Mouse (Mus musculus) forebrain, embryonic 14.5 days (tissue): Measurements from ENCODE around the gene Sh3pxd2b. TPM values are rescaled to one million over a fixed set of nuclear protein-coding genes. Genes with fewer than 3 reads are reported as not detected.

Experiments
- ATAC-seq: fragments of 200-750 bp; cut with Nextera tagmentation; 2 replicates; pipeline ENCODE4 v1.8.0; 2017; ENCODE audit warnings: mild to moderate bottlenecking, moderate library complexity
- DNase-seq: peaks from one replicate; pipeline ENCODE4 v3.0.0-alpha.2; 2015; ENCODE audit warnings: low spot score
- H3K27ac ChIP-seq: fragments of 300-500 bp; sonication (generic); 2 replicates; pipeline ENCODE4 v1.5.1; 2014; ENCODE audit warnings: low read depth, mild to moderate bottlenecking, control low read depth, low read length, moderate library complexity
- H3K27me3 ChIP-seq: fragments of 300-500 bp; sonication (generic); replicated peaks from 2 replicates; pipeline ENCODE4 v1.6.1; 2014; ENCODE audit warnings: low read length, control low read depth, mixed read lengths; ENCODE audit not compliant: control insufficient read depth, insufficient read depth
- H3K36me3 ChIP-seq: fragments of 300-500 bp; sonication (generic); 2 replicates; pipeline ENCODE4 v1.6.1; 2014; ENCODE audit warnings: low read length, control low read depth; ENCODE audit not compliant: control insufficient read depth, insufficient read depth
- H3K4me1 ChIP-seq: fragments of 300-500 bp; sonication (generic); 2 replicates; pipeline ENCODE4 v1.6.1; 2014; ENCODE audit warnings: antibody characterized with exemption, low read length, control low read depth; ENCODE audit not compliant: control insufficient read depth, insufficient read depth
- H3K4me2 ChIP-seq: fragments of 300-500 bp; sonication (generic); 2 replicates; pipeline ENCODE4 v1.6.1; 2014; ENCODE audit warnings: mild to moderate bottlenecking, control low read depth, low read length
- H3K4me3 ChIP-seq: fragments of 300-500 bp; sonication (generic); 2 replicates; pipeline ENCODE4 v1.5.1; 2014; ENCODE audit warnings: low read depth, low read length, control low read depth
- H3K9ac ChIP-seq: fragments of 300-500 bp; sonication (generic); 2 replicates; pipeline ENCODE4 v1.6.1; 2014; ENCODE audit warnings: mild to moderate bottlenecking, low read length, control low read depth, moderate library complexity
- H3K9me3 ChIP-seq: fragments of 300-500 bp; sonication (generic); replicated peaks from 2 replicates; pipeline ENCODE4 v1.6.1; 2016; ENCODE audit warnings: low read length, control low read depth, mixed read lengths; ENCODE audit not compliant: control insufficient read depth
- WGBS: fragments of 180-500 bp; shearing (Covaris S2); extraction: QIAGEN DNeasy Blood & Tissue Kit; methylation state at CpG from one replicate; pipeline ENCODE4 v1.1.7; 2014; 5-methylcytosine and 5-hydroxymethylcytosine counted together
- polyA plus RNA-seq: library from polyadenylated mRNA; unstranded; fragments of >200 nt; fragmentation: Nextera tagmentation; extraction: Ambion mirVana; gene quantifications from 2 replicates; pipeline ENCODE4 v1.2.1, GENCODE M21; 2014

Gene Sh3pxd2b
- polyA plus RNA-seq, 1 experiment from 2014 or later = 13.4 TPM

GRCm38 (mm10) chr11:32456356-32456755, 108.7 kb downstream of the Sh3pxd2b start:
- H3K4me2 ChIP-seq = peak overlapping the region; percentile 69
- DNase-seq (peak; percentile 38), ATAC-seq (no peak)
- peak overlapping the region; percentile 96 for H3K9ac ChIP-seq
- no peaks in the 10 kb centered on the region for H3K36me3 ChIP-seq
- H3K4me1 ChIP-seq = peaks cover 13% of the 10 kb centered on the region; the same call in 1 of the 2 replicates
- no peak overlapping the region for H3K27ac ChIP-seq
- WGBS = 8% methylated on average over 6 of the region's 6 CpGs
- no peaks in the 10 kb centered on the region for H3K27me3 ChIP-seq
- H3K9me3 ChIP-seq = no peaks in the 10 kb centered on the region
- peak overlapping the region; percentile 94 for H3K4me3 ChIP-seq

- no peaks in the 10 kb centered on the region for H3K9me3 ChIP-seq
- no peak overlapping the region for H3K4me3 ChIP-seq
- no peaks in the 10 kb centered on the region for H3K36me3 ChIP-seq
- no peak for ATAC-seq
- no peak overlapping the region for H3K27ac ChIP-seq
- H3K4me1 ChIP-seq = peaks cover 6% of the 10 kb centered on the region
- H3K27me3 ChIP-seq = no peaks in the 10 kb centered on the region
- DNase-seq = no peak
- H3K9ac ChIP-seq = no peak overlapping the region
- no peak overlapping the region for H3K4me2 ChIP-seq
- WGBS = 86% methylated on average over 2 of the region's 2 CpGs
These were observed 116.7 kb downstream of the Sh3pxd2b start for GRCm38 (mm10) chr11:32464282-32464681.

GRCm38 (mm10) chr11:32471925-32472324, 124.3 kb downstream of the Sh3pxd2b start:
- Histone ChIP-seq H3K27ac (no peak overlapping the region), H3K27me3 (no peaks in the 10 kb centered on the region), H3K4me1 (no peaks in the 10 kb centered on the region), H3K9ac (no peak overlapping the region), H3K36me3 (no peaks in the 10 kb centered on the region), H3K4me3 (no peak overlapping the region), H3K4me2 (no peak overlapping the region), H3K9me3 (no peaks in the 10 kb centered on the region)
- ATAC-seq = no peak
- DNase-seq = no peak
- 76% methylated on average over 2 of the region's 2 CpGs for whole genome bisulfite sequencing

GRCm38 (mm10) chr11:32474725-32475124, 127.1 kb downstream of the Sh3pxd2b start:
- Histone ChIP-seq H3K4me1 (no peaks in the 10 kb centered on the region), H3K36me3 (no peaks in the 10 kb centered on the region)

GRCm38 (mm10) chr11:32475487-32476236, 128.0 kb downstream of the Sh3pxd2b start:
- WGBS = 80% methylated on average over 5 of the region's 5 CpGs
- no peaks in the 10 kb centered on the region for H3K4me1 ChIP-seq
- H3K9ac ChIP-seq = no peak overlapping the region
- H3K4me2 ChIP-seq = no peak overlapping the region
- no peaks in the 10 kb centered on the region for H3K27me3 ChIP-seq
- H3K36me3 ChIP-seq = no peaks in the 10 kb centered on the region
- DNase-seq (no peak), ATAC-seq (no peak)
- H3K27ac ChIP-seq = no peak overlapping the region
- no peak overlapping the region for H3K4me3 ChIP-seq
- H3K9me3 ChIP-seq = no peaks in the 10 kb centered on the region

More at GRCm38 (mm10) chr11:32474725-32475124, 127.1 kb downstream of the Sh3pxd2b start:
- no peaks in the 10 kb centered on the region for H3K9me3 ChIP-seq
- no peak overlapping the region for H3K4me2 ChIP-seq
- no peaks in the 10 kb centered on the region for H3K27me3 ChIP-seq
- H3K4me3 ChIP-seq = no peak overlapping the region
- no peak overlapping the region for H3K9ac ChIP-seq
- DNase-seq (no peak), ATAC-seq (no peak)
- no peak overlapping the region for H3K27ac ChIP-seq
- WGBS = 95% methylated on average over 3 of the region's 3 CpGs

Other genes starting within 250 kb of the Sh3pxd2b start
- gene Il9r, start 147.5 kb upstream of the Sh3pxd2b start, polyA plus RNA-seq = not detected in 2 replicates
- gene Snrnp25, start 142.4 kb upstream of the Sh3pxd2b start, polyA plus RNA-seq = 59.8 and 67.0 TPM in 2 replicates
- 9.9 and 13.7 TPM in 2 replicates for gene Rhbdf1, start 125.5 kb upstream of the Sh3pxd2b start, polyA plus RNA-seq
- 31.2 and 32.6 TPM in 2 replicates for gene Mpg, start 121.3 kb upstream of the Sh3pxd2b start, polyA plus RNA-seq
- 27.9 and 28.1 TPM in 2 replicates for gene Nprl3, start 80.1 kb upstream of the Sh3pxd2b start, polyA plus RNA-seq
- 33.0 and 82.9 TPM in 2 replicates for gene Hba-x, start 71.4 kb upstream of the Sh3pxd2b start, polyA plus RNA-seq
- gene Hba-a1, start 64.3 kb upstream of the Sh3pxd2b start, polyA plus RNA-seq = 2,348 and 2,639 TPM in 2 replicates
- 1.1 and 1.6 TPM in 2 replicates for gene Hbq1b, start 60.9 kb upstream of the Sh3pxd2b start, polyA plus RNA-seq
- 5,936 and 7,230 TPM in 2 replicates for gene Hba-a2, start 51.3 kb upstream of the Sh3pxd2b start, polyA plus RNA-seq
- gene Hbq1a, start 47.8 kb upstream of the Sh3pxd2b start, polyA plus RNA-seq = 0.63 and 0.75 TPM in 2 replicates
- 71.7 and 76.2 TPM in 2 replicates for gene Ubtd2, start 107.5 kb downstream of the Sh3pxd2b start, polyA plus RNA-seq
- 0.31 TPM in 1 of 2 replicates, not detected in the other for gene Efcab9, start 184.3 kb downstream of the Sh3pxd2b start, polyA plus RNA-seq
- gene Stk10, start 185.5 kb downstream of the Sh3pxd2b start, polyA plus RNA-seq = 0.80 and 1.1 TPM in 2 replicates